Mouse (Mus musculus): ENCODE results near the gene Manbal.

DNA sequence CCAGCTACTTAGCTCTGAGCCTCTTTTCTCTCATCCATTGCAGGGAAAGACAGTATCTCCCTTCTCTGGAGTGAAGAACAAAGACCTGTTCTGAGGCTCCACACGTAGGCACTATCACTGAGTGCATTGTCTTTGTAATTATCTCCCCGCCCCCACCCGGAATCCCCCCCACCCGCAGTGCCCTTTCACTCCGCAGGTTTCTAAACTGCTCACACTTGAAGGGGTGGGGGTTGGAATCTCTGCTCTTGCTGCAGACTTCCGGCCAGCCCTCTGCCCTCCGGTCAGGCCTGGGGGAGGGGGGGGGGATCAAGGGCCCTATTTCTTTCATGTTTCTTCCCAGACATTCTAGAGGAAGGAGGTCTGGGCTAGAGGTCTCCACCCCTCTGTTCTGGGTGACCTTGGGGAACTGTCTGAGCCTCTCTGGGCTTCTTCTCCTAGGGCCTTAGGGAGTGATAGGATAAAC, 51.2 kb downstream of the Manbal start:
- no peak for TF ChIP-seq MAFK (IDR thresholded peaks at IDR 0.05; ENCODE audit: insufficient read depth, low read depth, low read length)
- TF ChIP-seq HCFC1 (IDR thresholded peaks at IDR 0.05; ENCODE audit: borderline replicate concordance, insufficient read depth, low read length) = no peak
- no peak for TF ChIP-seq ZNF384 (IDR thresholded peaks at IDR 0.05; ENCODE audit: low read depth, low read length)
- TF ChIP-seq ZC3H11A (IDR thresholded peaks at IDR 0.05; ENCODE audit: borderline replicate concordance, low read depth, low read length) = no peak

All from ES-E14 (cell line).